Mouse (Mus musculus) heart, adult 2 months (tissue): Measurements from ENCODE around the gene Ctdnep1. TPM values are rescaled to one million over a fixed set of nuclear protein-coding genes. Genes with fewer than 3 reads are reported as not detected.

Source experiments
- DNase-seq, 2 experiments: peaks; one replicate each; pipeline ENCODE4 v3.0.0; 2021
- H3K27ac ChIP-seq: fragments of 200-600 bp; 2 replicates; pipeline ENCODE4 v1.8.1; 2022
- H3K27me3 ChIP-seq: fragments of 200-500 bp; 2 replicates; pipeline ENCODE4 v1.6.1; 2012; ENCODE audit warnings: mild to moderate bottlenecking, low read length, inconsistent platforms, mixed read lengths; ENCODE audit not compliant: control insufficient read depth, insufficient read depth
- H3K36me3 ChIP-seq: fragments of 200-500 bp; 2 replicates; pipeline ENCODE4 v1.6.1; 2012; ENCODE audit warnings: low read length, inconsistent platforms; ENCODE audit not compliant: control insufficient read depth, insufficient read depth
- H3K4me1 ChIP-seq: fragments of 200-500 bp; 2 replicates; pipeline ENCODE4 v1.6.1; 2011; ENCODE audit warnings: low read length; ENCODE audit not compliant: control insufficient read depth, insufficient read depth
- H3K4me3 ChIP-seq: fragments of 200-600 bp; 2 replicates; pipeline ENCODE4 v1.8.1; 2022
- H3K79me2 ChIP-seq: fragments of 200-500 bp; replicated peaks from 2 replicates; pipeline ENCODE4 v1.6.1; 2012; ENCODE audit warnings: mild to moderate bottlenecking, inconsistent platforms, low read length, moderate library complexity, mixed read lengths; ENCODE audit not compliant: control insufficient read depth, insufficient read depth
- H3K9ac ChIP-seq: fragments of 200-500 bp; 2 replicates; pipeline ENCODE4 v1.6.1; 2012; ENCODE audit warnings: low read depth, mild to moderate bottlenecking, control low read depth, inconsistent platforms, low read length, mixed read lengths
- CTCF ChIP-seq: fragments of 200-600 bp; IDR thresholded peaks from 2 replicates; pipeline ENCODE4 v1.8.1; 2022; ENCODE audit warnings: antibody characterized with exemption, mild to moderate bottlenecking, moderate library complexity
- EP300 ChIP-seq: fragments of 200-500 bp; IDR thresholded peaks from 2 replicates; pipeline ENCODE4 v1.6.1; 2011; ENCODE audit warnings: low read depth, low read length, control low read depth; ENCODE audit not compliant: insufficient read depth
- POLR2A ChIP-seq: fragments of 200-500 bp; IDR thresholded peaks from 2 replicates; pipeline ENCODE4 v1.6.1; 2011; ENCODE audit warnings: mild to moderate bottlenecking, low read depth, low read length, control low read depth; ENCODE audit not compliant: insufficient read depth
- WGBS: fragments of 180-500 bp; shearing (Covaris S2); methylation state at CpG from one replicate; pipeline ENCODE4 v1.1.7; 2018; 5-methylcytosine and 5-hydroxymethylcytosine counted together
- intact Hi-C: fragments of 180-260 bp; cut with DNase I; formaldehyde crosslinking; loops from one replicate; pipeline ENCODE4 v1.15.1; 2025
- polyA plus RNA-seq: library from polyadenylated mRNA; depleted of rRNA; stranded (reverse); fragments of >200 nt; gene quantifications from 2 replicates; pipeline ENCODE4 v1.2.3, GENCODE M21; 2012
- total RNA-seq, 2 experiments: library from RNA; stranded (reverse); gene quantifications; 2 replicates each; pipeline ENCODE4 v1.2.3; 2021

Ctdnep1 gene
- total and polyA plus RNA-seq, 3 experiments = 138 to 144 (median 143) TPM

DNA sequence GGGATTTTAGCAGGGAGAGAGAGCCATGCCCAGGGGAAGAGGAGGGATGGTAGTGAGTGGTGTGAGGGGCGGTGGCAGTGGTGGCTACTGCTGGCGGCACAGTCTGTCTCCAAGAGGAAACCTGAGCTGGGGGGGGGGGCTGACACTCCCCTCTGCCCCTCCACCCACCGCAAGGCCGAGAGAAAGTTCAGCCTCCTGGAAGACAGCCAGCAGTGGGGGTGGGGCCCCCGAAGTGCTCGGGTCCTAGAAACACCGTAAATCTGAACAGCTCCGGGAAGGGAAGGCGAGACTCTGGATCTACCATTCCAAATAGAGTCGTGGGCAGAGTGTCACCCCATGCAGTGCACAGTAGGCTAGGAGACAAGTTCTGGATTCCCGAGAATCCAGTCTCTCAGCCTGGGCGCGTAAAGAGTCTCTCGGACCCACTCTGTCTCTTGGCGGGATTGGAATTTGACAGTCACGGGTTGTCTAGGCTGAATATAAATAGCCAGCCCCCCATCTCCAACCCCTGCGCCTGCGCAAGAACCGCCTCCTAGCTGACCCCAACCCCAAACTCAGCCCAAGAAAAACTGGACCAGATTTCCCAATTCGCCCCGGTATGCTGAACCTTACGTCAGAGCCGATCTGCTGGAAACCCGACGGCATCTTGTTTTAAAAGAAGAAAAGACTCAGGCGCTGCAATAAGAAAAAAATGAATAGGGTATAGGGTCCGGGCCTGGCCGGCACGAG, 33.5 kb upstream of the Ctdnep1 start:
- Histone ChIP-seq H3K4me3 (peak overlapping the region; percentile 48), H3K79me2 (no peaks in the 10 kb centered on the region), H3K9ac (peak overlapping the region; percentile 75), H3K4me1 (no peaks in the 10 kb centered on the region; the same call in 1 of the 2 replicates), H3K27ac (peak overlapping the region; percentile 97), H3K36me3 (peaks cover 4% of the 10 kb centered on the region; the same call in 1 of the 2 replicates), H3K27me3 (no peaks in the 10 kb centered on the region)
- intact Hi-C loops = no loop called here
- DNase-seq = peak; percentile 75 to 76
- WGBS = 8% methylated on average over 29 of the region's 29 CpGs
- peak; percentile 74; the same call in 1 of the 2 replicates for TF ChIP-seq POLR2A
- TF ChIP-seq EP300 = no peak; the same call in 1 of the 2 replicates

GRCm38 (mm10) chr11:69948066-69948762, 32.7 kb upstream of the Ctdnep1 start, which contains the start of gene Slc2a4:
TSS of gene Slc2a4 (minus strand) at chr11:69948188.
- Histone ChIP-seq H3K9ac (peak within 1 kb of the TSS; percentile 75), H3K36me3 (peaks cover 4% of the 10 kb centered on the region; the same call in 1 of the 2 replicates), H3K27me3 (no peaks in the 10 kb centered on the region), H3K27ac (peak within 1 kb of the TSS; percentile 97), H3K4me3 (peak within 1 kb of the TSS; percentile 48), H3K4me1 (no peaks in the 10 kb centered on the region; the same call in 1 of the 2 replicates), H3K79me2 (no peaks in the 10 kb centered on the region)
- peak; percentile 91 for TF ChIP-seq POLR2A
- TF ChIP-seq EP300 = peak; percentile 68
- TF ChIP-seq CTCF = no peak
- WGBS = 1% methylated on average over 34 of the region's 34 CpGs
- peak; percentile 92 for DNase-seq
- intact Hi-C loops = no loop called here

- Histone ChIP-seq H3K27me3 (no peaks in the 10 kb centered on the region), H3K9ac (peak overlapping the region; percentile 13), H3K36me3 (peaks cover 4% of the 10 kb centered on the region; the same call in 1 of the 2 replicates), H3K79me2 (no peaks in the 10 kb centered on the region), H3K4me3 (peak overlapping the region; percentile 48), H3K27ac (peak overlapping the region; percentile 97), H3K4me1 (no peaks in the 10 kb centered on the region; the same call in 1 of the 2 replicates)
- under 1% methylated on average over 14 of the region's 14 CpGs for WGBS
- intact Hi-C loops = loop anchor here (1.0 kb wide), 2 partner anchors 14 to 68 kb away; no protein-coding TSS in a partner anchor
- TF ChIP-seq POLR2A (no peak), EP300 (peak; percentile 95), CTCF (peak; percentile 97; the same call in 1 of the 2 replicates)
- DNase-seq = peak; percentile 88 to 89
Observed at GRCm38 (mm10) chr11:69948763-69949150, 32.2 kb upstream of the Ctdnep1 start.

DNA sequence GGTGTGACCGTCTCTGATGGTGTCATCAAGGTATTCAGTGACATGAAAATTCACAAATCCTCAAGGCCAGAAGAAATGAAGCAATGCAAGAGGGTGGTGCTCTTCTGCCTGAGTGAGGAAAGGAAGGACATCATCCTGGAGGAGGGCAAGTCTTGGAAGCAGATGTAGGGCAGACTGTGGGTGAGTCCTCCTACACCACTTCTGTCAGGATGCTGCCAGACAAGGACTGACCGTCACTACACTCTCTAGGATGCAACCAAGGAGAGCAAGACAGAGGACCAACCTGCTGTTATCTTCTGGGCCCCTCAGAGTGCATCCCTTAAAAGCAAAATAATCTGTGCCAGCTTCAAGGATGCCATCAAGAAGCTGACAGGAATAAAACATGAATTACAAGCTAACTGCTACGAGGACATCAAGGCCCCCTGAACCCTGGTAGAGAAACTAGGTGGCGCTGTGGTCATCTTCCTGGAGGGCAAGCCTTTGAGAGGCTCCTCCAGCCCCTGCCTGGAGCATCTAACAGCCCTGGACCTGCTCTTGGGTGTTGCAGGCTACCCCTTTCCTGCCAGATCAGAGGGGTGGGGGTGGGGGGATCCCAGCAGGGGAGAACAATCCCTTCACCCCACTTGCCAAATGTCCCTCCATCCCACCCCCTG, 30.0 kb upstream of the Ctdnep1 start:
- TF ChIP-seq POLR2A = no peak
- TF ChIP-seq CTCF = peak; percentile 29

DNA sequence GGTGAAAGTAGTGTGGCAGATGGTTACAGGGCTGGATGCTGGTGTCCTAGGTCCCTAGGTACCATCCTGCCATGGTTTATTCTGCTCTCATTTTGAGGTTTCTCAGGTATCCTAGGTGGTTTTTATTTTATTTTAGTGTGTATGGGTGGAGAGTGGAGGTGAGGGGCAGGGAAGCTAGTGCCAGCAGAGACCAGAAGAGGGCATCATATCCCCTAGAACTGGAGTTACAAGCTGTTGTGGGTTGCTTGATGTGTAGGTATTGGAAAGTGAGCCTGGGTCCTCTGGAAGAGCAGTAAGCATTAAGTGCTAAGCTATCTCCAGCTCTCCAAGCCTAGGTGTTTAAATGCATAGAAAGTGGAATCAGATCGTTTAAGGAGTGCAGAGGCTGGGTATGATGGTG, 28.7 kb upstream of the Ctdnep1 start:
- Histone ChIP-seq H3K27me3 (no peaks in the 10 kb centered on the region), H3K27ac (no peak overlapping the region), H3K36me3 (no peaks in the 10 kb centered on the region), H3K4me1 (no peaks in the 10 kb centered on the region; the same call in 1 of the 2 replicates), H3K9ac (no peak overlapping the region), H3K79me2 (no peaks in the 10 kb centered on the region), H3K4me3 (no peak overlapping the region)
- TF ChIP-seq POLR2A (no peak), CTCF (peak; percentile 11; the same call in 1 of the 2 replicates), EP300 (no peak)
- intact Hi-C loops = no loop called here
- no peak for DNase-seq
- WGBS = 28% methylated on average over 1 of the region's 1 CpGs

More for the DNA sequence above, 30.0 kb upstream of the Ctdnep1 start:
- H3K4me1 ChIP-seq = no peaks in the 10 kb centered on the region; the same call in 1 of the 2 replicates
- H3K27ac ChIP-seq = no peak overlapping the region
- no peaks in the 10 kb centered on the region for H3K36me3 ChIP-seq
- intact Hi-C loops = no loop called here
- no peaks in the 10 kb centered on the region for H3K27me3 ChIP-seq
- H3K79me2 ChIP-seq = no peaks in the 10 kb centered on the region
- WGBS = 41% methylated on average over 4 of the region's 4 CpGs
- H3K4me3 ChIP-seq = no peak overlapping the region
- no peak overlapping the region for H3K9ac ChIP-seq
- no peak for DNase-seq
